Mouse (Mus musculus) E14TG2a.4 (cell line): Measurements from ENCODE around the gene Aadac.

Experiments used
- CTCF ChIP-seq: conservative IDR thresholded peaks from 2 replicates; pipeline ENCODE4 v1.5.1; 2014; ENCODE audit warnings: low read length
- NANOG ChIP-seq: IDR thresholded peaks from 2 replicates; pipeline ENCODE4 v1.6.1; 2014; ENCODE audit warnings: borderline replicate concordance, low read length, mixed read lengths

DNA sequence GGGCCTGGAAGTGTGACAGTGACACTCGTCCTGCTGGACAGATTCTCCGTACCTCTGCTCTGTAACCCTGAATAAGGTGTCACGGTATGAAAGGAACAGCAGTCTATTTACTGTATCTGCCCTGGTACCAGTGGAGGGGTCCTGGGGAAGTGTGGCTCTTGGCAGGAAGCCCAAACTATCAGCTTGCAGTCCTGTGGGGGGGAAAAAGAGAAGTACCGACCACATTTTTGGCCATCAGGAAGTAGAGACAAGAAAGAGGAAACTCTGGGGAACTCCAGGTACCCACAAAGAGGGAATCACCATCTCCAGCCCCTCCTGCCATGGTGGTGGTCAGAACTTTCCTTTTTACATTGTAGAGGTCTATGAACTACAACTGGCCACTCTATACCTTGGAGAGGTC, 55.1 kb downstream of the Aadac start:
- TF ChIP-seq CTCF (no peak), NANOG (no peak)
